In genomic region chr5:65718368-65718767, GRCm38 (mm10) we compare ENCODE assay signal across 14 mouse cellular contexts. TPM values are rescaled to one million over a fixed set of nuclear protein-coding genes. Genes with fewer than 3 reads are reported as not detected.
A peak's percentile ranks its signal among the peaks of the same experiment; 100 is the strongest.
DNase-seq lines count a peak whose midpoint lies in the region; ATAC-seq lines count a peak whose summit lies in the region.
"Had no signal": no experiment of that assay in that cellular context is flagged by ENCODE, and none has a peak within 500 bp of the region (broad histone marks: within the 10 kb centered on the region; RNA-seq: fewer than 3 reads in every experiment).

No protein-coding gene starts in this region.

- H3K9me3 ChIP-seq in heart, embryonic 13.5 days = no peaks in the 10 kb centered on the region
- no peaks in the 10 kb centered on the region for H3K9me3 ChIP-seq in liver, embryonic 16.5 days (replicated peaks; ENCODE audit: control insufficient read depth, low read length)
- no peaks in the 10 kb centered on the region for H3K9me3 ChIP-seq in midbrain, embryonic 14.5 days (ENCODE audit: control insufficient read depth, low read length)
- H3K9me3 ChIP-seq: neural tube, embryonic 12.5 days had no signal

- no peak for ATAC-seq in heart, embryonic 13.5 days (ENCODE audit: extremely low read depth, insufficient number of reproducible peaks, low FRiP score, low TSS enrichment)
- peak; percentile 87 for ATAC-seq in common myeloid progenitor, adult 5-6 weeks (replicated peaks; ENCODE audit: low read depth, poor library complexity, severe bottlenecking)
- ATAC-seq in liver, embryonic 16.5 days (ENCODE audit: low read depth) = peak; percentile 43
- no peak for ATAC-seq in midbrain, embryonic 14.5 days (ENCODE audit: low FRiP score, low TSS enrichment)
- ATAC-seq: forebrain, embryonic 16.5 days had no signal

- no peaks in the 10 kb centered on the region for H3K36me3 ChIP-seq in heart, embryonic 13.5 days
- no peaks in the 10 kb centered on the region for H3K36me3 ChIP-seq in liver, embryonic 16.5 days (ENCODE audit: control insufficient read depth, insufficient read depth)
- no peaks in the 10 kb centered on the region for H3K36me3 ChIP-seq in midbrain, embryonic 14.5 days (ENCODE audit: control insufficient read depth, insufficient read depth, low read length)
- H3K36me3 ChIP-seq: neural tube, embryonic 12.5 days had no signal

- no peak overlapping the region for H3K9ac ChIP-seq in heart, embryonic 13.5 days
- no peak overlapping the region for H3K9ac ChIP-seq in liver, embryonic 16.5 days (ENCODE audit: low read depth, low read length)
- no peak overlapping the region for H3K9ac ChIP-seq in midbrain, embryonic 14.5 days (replicated peaks; ENCODE audit: low read length)
- H3K9ac ChIP-seq: neural tube, embryonic 12.5 days had no signal

- no peak overlapping the region for H3K4me2 ChIP-seq in heart, embryonic 13.5 days
- H3K4me2 ChIP-seq in liver, embryonic 16.5 days (ENCODE audit: low read depth, low read length) = no peak overlapping the region
- H3K4me2 ChIP-seq in midbrain, embryonic 14.5 days (ENCODE audit: low read length) = no peak overlapping the region
- H3K4me2 ChIP-seq: neural tube, embryonic 12.5 days had no signal

- DNase-seq in heart, adult 18-20 months = no peak
- peak; percentile 78 for DNase-seq in ES-CJ7 (ENCODE audit: low read depth, low spot score)
- DNase-seq in gastrocnemius, postnatal 4 days (ENCODE audit: low spot score in 2 of 2) = no peak
- no peak for DNase-seq in layer of hippocampus, postnatal 25 days (ENCODE audit: extremely low spot score in 1 of 2, low spot score in 1 of 2)
- no peak for DNase-seq in midbrain, embryonic 14.5 days
- DNase-seq: cerebellum, adult 9-11 months; kidney, adult 2 months; right cerebral cortex, adult 18-20 months had no signal

- peaks cover 5% of the 10 kb centered on the region for H3K4me1 ChIP-seq in heart, embryonic 13.5 days
- peaks cover 6% of the 10 kb centered on the region for H3K4me1 ChIP-seq in liver, embryonic 16.5 days (ENCODE audit: control insufficient read depth, low read depth, low read length)
- H3K4me1 ChIP-seq in midbrain, embryonic 14.5 days (ENCODE audit: control insufficient read depth, insufficient read depth, low read length) = no peaks in the 10 kb centered on the region
- H3K4me1 ChIP-seq: neural tube, embryonic 12.5 days had no signal

- 20% methylated on average over 3 of the region's 3 CpGs for WGBS in heart, embryonic 13.5 days
- WGBS in liver, embryonic 16.5 days (ENCODE audit: insufficient replicate concordance) = 9% methylated on average over 3 of the region's 3 CpGs
- 25% methylated on average over 3 of the region's 3 CpGs for WGBS in midbrain, embryonic 14.5 days

- no peaks in the 10 kb centered on the region for H3K27me3 ChIP-seq in heart, embryonic 13.5 days (replicated peaks)
- H3K27me3 ChIP-seq in liver, embryonic 16.5 days (ENCODE audit: control insufficient read depth, insufficient read depth, low read depth, low read length) = no peaks in the 10 kb centered on the region
- H3K27me3 ChIP-seq in midbrain, embryonic 14.5 days (ENCODE audit: control insufficient read depth, insufficient read depth, low read length) = no peaks in the 10 kb centered on the region
- H3K27me3 ChIP-seq: neural tube, embryonic 12.5 days had no signal

- peak overlapping the region; percentile 78; the same call in 1 of the 2 replicates for H3K27ac ChIP-seq in heart, embryonic 13.5 days (replicated peaks)
- no peak overlapping the region for H3K27ac ChIP-seq in liver, embryonic 16.5 days (ENCODE audit: low read length)
- no peak overlapping the region for H3K27ac ChIP-seq in midbrain, embryonic 14.5 days (replicated peaks; ENCODE audit: low read depth, low read length)
- H3K27ac ChIP-seq: macrophage; neural tube, embryonic 12.5 days had no signal

- H3K4me3 ChIP-seq in heart, embryonic 13.5 days = no peak overlapping the region
- H3K4me3 ChIP-seq in liver, embryonic 16.5 days (ENCODE audit: low read depth, low read length) = no peak overlapping the region
- no peak overlapping the region for H3K4me3 ChIP-seq in midbrain, embryonic 14.5 days (replicated peaks; ENCODE audit: low read depth, low read length)
- H3K4me3 ChIP-seq: neural tube, embryonic 12.5 days had no signal

RNA-seq across cellular contexts. Expression of gene Pds5a, which starts 20.3 kb away (rescaled TPM):
- 32.5 and 33.5 TPM in 2 replicates for polyA plus RNA-seq in heart, embryonic 13.5 days (2015; fragmentation: Nextera tagmentation; extraction: Ambion mirVana)
- 10 to 100 TPM; 56.6 to 56.7 TPM for total RNA-seq in heart, adult 18-20 months (2021)
- total RNA-seq in common myeloid progenitor, adult 5-6 weeks (2017) = 242 and 296 TPM in 2 replicates
- polyA plus RNA-seq in liver, embryonic 16.5 days (2015; fragmentation: Nextera tagmentation; extraction: Ambion mirVana) = 15.7 and 17.3 TPM in 2 replicates
- 10 to 100 TPM; 84.5 to 85.6 TPM for total RNA-seq in gastrocnemius, postnatal 4 days (2021)
- 10 to 100 TPM; 68.3 to 78.2 TPM for total RNA-seq in layer of hippocampus, postnatal 25 days (2021)
- 49.7 and 78.4 TPM in 2 replicates for polyA plus RNA-seq in midbrain, embryonic 14.5 days (2014; fragmentation: Nextera tagmentation; extraction: Ambion mirVana)

RNA-seq across cellular contexts. Expression of gene N4bp2, which starts 45.0 kb away (rescaled TPM):
- polyA plus RNA-seq in heart, embryonic 13.5 days (2015; fragmentation: Nextera tagmentation; extraction: Ambion mirVana) = 15.4 and 15.9 TPM in 2 replicates
- total RNA-seq in heart, adult 18-20 months (2021) = 10 to 100 TPM in 1 of 2 experiments, 1 to 10 TPM in 1; 9.8 to 11.5 TPM
- total RNA-seq in common myeloid progenitor, adult 5-6 weeks (2017) = 49.1 and 67.5 TPM in 2 replicates
- 7.4 and 7.5 TPM in 2 replicates for polyA plus RNA-seq in liver, embryonic 16.5 days (2015; fragmentation: Nextera tagmentation; extraction: Ambion mirVana)
- 10 to 100 TPM; 61.3 to 67.5 TPM for total RNA-seq in gastrocnemius, postnatal 4 days (2021)
- 10 to 100 TPM; 11.4 to 11.5 TPM for total RNA-seq in layer of hippocampus, postnatal 25 days (2021)
- 26.1 and 32.6 TPM in 2 replicates for polyA plus RNA-seq in midbrain, embryonic 14.5 days (2014; fragmentation: Nextera tagmentation; extraction: Ambion mirVana)

Comparison
In these comparisons a context has a peak if more than half of its experiments do, and no peak if none do; other contexts are left out.
1. ATAC-seq: peak in common myeloid progenitor, adult 5-6 weeks (single experiment) and liver, embryonic 16.5 days (single experiment); none in heart, embryonic 13.5 days (single experiment) and midbrain, embryonic 14.5 days (single experiment).